Mouse (Mus musculus) heart, adult 2 months (tissue): ENCODE measurements around the gene Ssb. TPM values are rescaled to one million over a fixed set of nuclear protein-coding genes. Genes with fewer than 3 reads are reported as not detected.
A peak's percentile ranks its signal among the peaks of the same experiment; 100 is the strongest.

Experiments
- DNase-seq, 2 experiments: peaks; one replicate each; pipeline ENCODE4 v3.0.0; 2021
- H3K27ac ChIP-seq: fragments of 200-600 bp; 2 replicates; pipeline ENCODE4 v1.8.1; 2022
- H3K27me3 ChIP-seq: fragments of 200-500 bp; 2 replicates; pipeline ENCODE4 v1.6.1; 2012; ENCODE audit warnings: mild to moderate bottlenecking, low read length, inconsistent platforms, mixed read lengths; ENCODE audit not compliant: control insufficient read depth, insufficient read depth
- H3K36me3 ChIP-seq: fragments of 200-500 bp; 2 replicates; pipeline ENCODE4 v1.6.1; 2012; ENCODE audit warnings: low read length, inconsistent platforms; ENCODE audit not compliant: control insufficient read depth, insufficient read depth
- H3K4me1 ChIP-seq: fragments of 200-500 bp; 2 replicates; pipeline ENCODE4 v1.6.1; 2011; ENCODE audit warnings: low read length; ENCODE audit not compliant: control insufficient read depth, insufficient read depth
- H3K4me3 ChIP-seq: fragments of 200-600 bp; 2 replicates; pipeline ENCODE4 v1.8.1; 2022
- H3K79me2 ChIP-seq: fragments of 200-500 bp; replicated peaks from 2 replicates; pipeline ENCODE4 v1.6.1; 2012; ENCODE audit warnings: mild to moderate bottlenecking, inconsistent platforms, low read length, moderate library complexity, mixed read lengths; ENCODE audit not compliant: control insufficient read depth, insufficient read depth
- H3K9ac ChIP-seq: fragments of 200-500 bp; 2 replicates; pipeline ENCODE4 v1.6.1; 2012; ENCODE audit warnings: low read depth, mild to moderate bottlenecking, control low read depth, inconsistent platforms, low read length, mixed read lengths
- CTCF ChIP-seq: fragments of 200-600 bp; IDR thresholded peaks from 2 replicates; pipeline ENCODE4 v1.8.1; 2022; ENCODE audit warnings: antibody characterized with exemption, mild to moderate bottlenecking, moderate library complexity
- EP300 ChIP-seq: fragments of 200-500 bp; IDR thresholded peaks from 2 replicates; pipeline ENCODE4 v1.6.1; 2011; ENCODE audit warnings: low read depth, low read length, control low read depth; ENCODE audit not compliant: insufficient read depth
- POLR2A ChIP-seq: fragments of 200-500 bp; IDR thresholded peaks from 2 replicates; pipeline ENCODE4 v1.6.1; 2011; ENCODE audit warnings: mild to moderate bottlenecking, low read depth, low read length, control low read depth; ENCODE audit not compliant: insufficient read depth
- WGBS: fragments of 180-500 bp; shearing (Covaris S2); methylation state at CpG from one replicate; pipeline ENCODE4 v1.1.7; 2018; 5-methylcytosine and 5-hydroxymethylcytosine counted together
- intact Hi-C: fragments of 180-260 bp; cut with DNase I; formaldehyde crosslinking; loops from one replicate; pipeline ENCODE4 v1.15.1; 2025
- polyA plus RNA-seq: library from polyadenylated mRNA; depleted of rRNA; stranded (reverse); fragments of >200 nt; gene quantifications from 2 replicates; pipeline ENCODE4 v1.2.3, GENCODE M21; 2012
- total RNA-seq, 2 experiments: library from RNA; stranded (reverse); gene quantifications; 2 replicates each; pipeline ENCODE4 v1.2.3; 2021

The Ssb gene
- total and polyA plus RNA-seq, 3 experiments = 4.3 to 64.0 (median 58.4) TPM

- Histone ChIP-seq H3K4me3 (peak overlapping the region; percentile 88), H3K27me3 (no peaks in the 10 kb centered on the region), H3K79me2 (no peaks in the 10 kb centered on the region; the same call in 1 of the 2 replicates), H3K27ac (no peak overlapping the region; the same call in 1 of the 2 replicates), H3K9ac (no peak overlapping the region; the same call in 1 of the 2 replicates), H3K36me3 (peaks cover 2% of the 10 kb centered on the region; the same call in 1 of the 2 replicates), H3K4me1 (peaks cover 2% of the 10 kb centered on the region; the same call in 1 of the 2 replicates)
- intact Hi-C loops = no loop called here
- WGBS = 36% methylated on average over 6 of the region's 6 CpGs
- TF ChIP-seq CTCF = no peak
- no peak for TF ChIP-seq POLR2A
- no peak for TF ChIP-seq EP300
- no peak for DNase-seq
Measured at GRCm38 (mm10) chr2:69884581-69884980, 23.2 kb downstream of the Ssb start.

- Histone ChIP-seq H3K36me3 (peaks cover 2% of the 10 kb centered on the region; the same call in 1 of the 2 replicates), H3K9ac (peak overlapping the region; percentile 85), H3K27me3 (no peaks in the 10 kb centered on the region), H3K27ac (peak overlapping the region; percentile 82), H3K4me1 (peaks cover 2% of the 10 kb centered on the region; the same call in 1 of the 2 replicates), H3K4me3 (peak overlapping the region; percentile 88), H3K79me2 (no peaks in the 10 kb centered on the region; the same call in 1 of the 2 replicates)
- 4% methylated on average over 12 of the region's 12 CpGs for WGBS
- DNase-seq = no peak
- TF ChIP-seq CTCF (no peak), EP300 (no peak), POLR2A (no peak)
- intact Hi-C loops = loop anchor here (1.0 kb wide), 2 partner anchors 12 to 24 kb away; partner anchors contain the start of genes Ssb and Ubr3
Measured at GRCm38 (mm10) chr2:69885050-69885449, 23.7 kb downstream of the Ssb start.

- Histone ChIP-seq H3K9ac (peak within 1 kb of the TSS; percentile 85), H3K27ac (peak within 1 kb of the TSS; percentile 82), H3K27me3 (no peaks in the 10 kb centered on the region), H3K4me1 (peaks cover 2% of the 10 kb centered on the region; the same call in 1 of the 2 replicates), H3K4me3 (peak within 1 kb of the TSS; percentile 88), H3K36me3 (peaks cover 2% of the 10 kb centered on the region; the same call in 1 of the 2 replicates), H3K79me2 (no peaks in the 10 kb centered on the region; the same call in 1 of the 2 replicates)
- DNase-seq = peak; percentile 90
- intact Hi-C loops = loop anchor here (1.0 kb wide), 2 partner anchors 12 to 24 kb away; partner anchors contain the start of genes Ssb and Ubr3
- TF ChIP-seq POLR2A = peak; percentile 88
- TF ChIP-seq EP300 = 0 out of 2 replicates have a peak, but pooled peaks have one; percentile 49
- TF ChIP-seq CTCF = peak; percentile 86
- 1% methylated on average over 45 of the region's 45 CpGs for WGBS
Measured at GRCm38 (mm10) chr2:69885451-69886305, 24.3 kb downstream of the Ssb start, which contains the start of gene Mettl5. TSS of gene Mettl5 (minus strand) at chr2:69885615.

DNA sequence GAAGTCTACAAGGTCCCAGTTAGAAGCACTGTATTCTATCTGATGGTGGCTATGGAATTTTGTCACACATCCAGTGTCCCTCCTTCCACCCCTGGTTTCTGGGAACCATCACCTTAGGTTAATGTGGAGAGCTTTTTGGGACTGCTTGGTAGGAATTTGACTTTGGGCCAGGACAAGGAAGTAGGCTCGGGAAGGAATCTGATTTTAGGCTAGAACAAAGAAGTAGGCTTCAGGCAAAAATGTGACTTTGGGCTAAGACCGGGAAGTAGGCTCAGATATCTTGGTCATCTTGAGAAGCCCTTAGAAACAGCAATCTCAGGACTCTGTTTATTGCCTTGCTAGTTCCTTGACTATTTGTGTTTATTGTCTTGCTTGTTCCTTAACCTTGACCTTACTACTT lies 27.6 kb downstream of the Ssb start:
- no peak overlapping the region for H3K27ac ChIP-seq
- no peak overlapping the region for H3K4me3 ChIP-seq
- H3K36me3 ChIP-seq = peaks cover 2% of the 10 kb centered on the region; the same call in 1 of the 2 replicates
- H3K79me2 ChIP-seq = no peaks in the 10 kb centered on the region; the same call in 1 of the 2 replicates
- no peak for DNase-seq
- H3K4me1 ChIP-seq = peaks cover 2% of the 10 kb centered on the region; the same call in 1 of the 2 replicates
- H3K27me3 ChIP-seq = no peaks in the 10 kb centered on the region
- intact Hi-C loops = no loop called here
- WGBS = 53% methylated on average over 2 of the region's 2 CpGs
- H3K9ac ChIP-seq = no peak overlapping the region
- TF ChIP-seq POLR2A (no peak), CTCF (no peak), EP300 (no peak)

GRCm38 (mm10) chr2:69890843-69891242 lies 29.5 kb downstream of the Ssb start:
- TF ChIP-seq CTCF = no peak
- TF ChIP-seq POLR2A = no peak
- TF ChIP-seq EP300 = no peak
- Histone ChIP-seq H3K4me1 (peaks cover 2% of the 10 kb centered on the region; the same call in 1 of the 2 replicates), H3K36me3 (peaks cover 2% of the 10 kb centered on the region; the same call in 1 of the 2 replicates), H3K79me2 (no peaks in the 10 kb centered on the region), H3K9ac (no peak overlapping the region), H3K27ac (no peak overlapping the region), H3K27me3 (no peaks in the 10 kb centered on the region), H3K4me3 (no peak overlapping the region)
- intact Hi-C loops = no loop called here
- DNase-seq = no peak
- 52% methylated on average over 7 of the region's 7 CpGs for WGBS
